Mouse (Mus musculus): ENCODE data around the gene Ssh1.
A peak's percentile ranks its signal among the peaks of the same experiment; 100 is the strongest.

Ssh1 gene

DNA sequence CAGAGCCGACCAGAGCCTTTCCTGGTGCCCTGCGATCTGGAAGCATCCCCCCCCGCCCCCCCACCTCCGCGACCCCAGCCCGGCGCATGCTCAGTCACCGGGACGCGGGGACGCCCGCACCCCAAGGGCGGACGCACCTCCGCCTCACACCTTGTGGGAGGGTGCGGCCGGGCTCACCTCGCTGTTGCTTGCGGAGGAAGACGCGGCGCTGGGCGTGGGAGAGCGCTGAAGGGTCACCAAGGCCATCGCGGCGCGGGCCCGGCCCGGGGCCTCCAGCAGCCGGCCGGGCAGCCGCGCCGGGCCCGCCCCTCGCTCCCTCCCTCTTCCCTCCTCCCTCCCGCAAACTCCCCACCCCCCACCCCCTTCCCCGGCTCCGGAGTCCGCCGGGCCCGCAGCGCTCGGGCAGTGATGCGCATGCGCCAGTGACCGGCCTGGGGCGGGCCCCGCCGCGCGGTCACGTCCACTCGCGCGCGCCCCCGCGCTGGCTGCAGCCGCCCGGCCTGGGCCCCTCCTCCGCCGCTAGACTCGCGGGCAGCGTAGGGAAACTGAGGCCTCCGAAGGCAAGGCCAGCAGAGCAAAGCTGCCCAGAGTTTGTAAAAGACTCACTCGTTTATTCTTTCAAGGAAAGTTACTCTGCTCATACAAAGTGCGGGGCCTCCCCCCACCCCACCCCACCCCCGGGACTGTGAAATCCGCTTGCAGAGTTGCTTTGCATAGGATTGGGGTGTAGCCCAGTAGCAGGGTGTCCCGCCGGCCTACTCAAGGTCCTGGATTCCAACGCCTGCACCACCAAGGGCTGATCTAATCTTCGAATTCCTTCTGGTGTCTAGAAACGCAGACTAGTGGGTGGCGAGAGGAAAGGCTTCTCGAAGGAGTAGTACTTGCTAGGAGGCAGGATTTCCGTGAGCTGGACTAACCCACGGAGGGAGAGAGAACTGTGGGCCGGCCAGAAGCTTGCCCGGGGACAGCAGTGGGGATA lies at the start of gene Ssh1:
Gene Ssh1 (minus strand): TSS at position 408 of the 979 bp plus-strand sequence.
- DNase-seq (ENCODE audit: low spot score) = peak; percentile 83

DNA sequence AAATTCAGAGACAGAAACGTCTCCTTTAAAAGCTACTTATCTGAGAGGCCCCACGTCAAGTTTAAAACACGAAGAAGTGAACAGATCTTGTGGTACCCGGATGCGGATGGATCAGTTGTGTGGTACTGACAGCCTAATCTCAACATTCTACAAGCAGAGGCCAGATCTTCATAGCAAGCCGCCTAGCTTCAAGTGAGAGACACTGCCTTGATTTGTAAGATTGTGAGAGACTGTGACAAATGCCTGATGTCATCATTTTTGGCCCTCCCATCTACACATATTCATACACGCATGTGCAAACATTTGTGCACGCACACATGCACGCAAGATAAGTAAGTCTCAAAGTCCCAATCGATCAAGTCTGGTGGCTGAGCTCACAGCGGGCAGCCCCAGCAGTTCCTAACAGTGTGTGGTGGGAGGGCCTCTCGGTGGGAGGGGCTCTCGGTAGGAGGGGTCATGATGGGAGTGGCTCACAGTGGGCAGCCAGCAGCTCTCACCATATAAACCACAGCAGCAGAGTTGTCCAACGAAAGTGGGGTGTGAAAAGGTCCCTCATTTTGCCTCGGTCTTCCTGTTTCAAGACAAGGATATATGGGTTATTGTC lies 47.7 kb upstream of the Ssh1 start:
- DNase-seq (ENCODE audit: low spot score) = no peak

DNA sequence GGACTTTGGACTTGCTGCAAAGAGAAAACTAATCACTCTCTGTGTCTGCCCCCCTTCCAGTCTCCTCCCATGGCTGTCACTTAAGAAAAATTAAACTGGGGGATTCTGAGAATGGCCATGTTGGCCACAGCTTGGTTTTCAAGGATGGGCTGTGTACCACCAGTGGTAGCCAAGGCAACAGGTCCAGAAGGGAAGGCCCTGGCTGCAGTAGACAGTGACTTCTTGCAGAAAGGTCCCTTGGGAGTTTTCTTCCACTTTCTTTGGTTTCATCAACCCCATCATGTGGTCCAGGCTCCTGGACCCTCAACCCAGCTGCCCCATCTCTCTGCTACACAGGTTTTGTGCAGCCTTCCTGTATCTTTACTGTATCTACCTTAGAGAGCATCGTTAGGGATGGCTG lies 47.2 kb upstream of the Ssh1 start:
- no peak for DNase-seq (ENCODE audit: low spot score)

DNA sequence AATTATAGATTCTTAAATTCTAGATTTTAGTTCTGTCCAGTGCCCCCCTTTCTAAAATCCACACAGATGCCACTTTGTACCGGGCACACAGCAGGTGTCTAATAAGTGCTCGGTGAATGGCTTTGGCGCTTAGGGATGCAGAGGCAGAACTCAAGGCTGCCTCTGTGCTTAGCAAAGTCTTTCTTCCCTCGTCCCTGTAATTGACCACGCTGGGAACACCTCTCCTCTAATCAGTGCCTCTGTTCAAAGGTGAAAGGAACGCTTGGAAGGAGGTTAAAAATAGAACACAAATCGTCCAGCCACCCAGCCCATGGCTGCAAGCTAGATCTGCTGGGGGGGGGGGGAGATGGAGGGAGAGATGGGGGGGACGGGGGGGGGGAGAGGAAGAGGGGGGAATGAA lies 46.8 kb upstream of the Ssh1 start:
- DNase-seq (ENCODE audit: low spot score) = no peak

DNA sequence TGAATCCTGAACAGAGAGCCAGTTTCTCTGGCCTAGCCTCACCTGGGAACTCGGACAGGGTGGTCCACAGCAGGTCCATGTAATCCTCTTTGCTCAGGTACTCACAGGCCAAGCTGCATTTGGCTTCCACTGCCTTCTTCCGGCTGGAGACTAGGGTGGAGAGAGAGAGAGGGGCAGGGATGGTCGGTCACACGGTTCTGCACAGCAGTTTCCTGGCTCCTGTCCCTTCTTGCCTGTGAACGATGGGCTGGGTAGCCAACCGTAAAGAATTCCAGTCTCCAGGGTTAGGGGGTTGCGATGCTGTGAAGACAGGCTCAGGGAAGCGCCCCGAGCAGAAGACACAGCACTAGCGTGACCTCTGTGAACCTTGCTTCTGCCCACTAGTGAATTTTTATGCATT lies 41.4 kb upstream of the Ssh1 start:
- no peak for DNase-seq (ENCODE audit: low spot score)

DNA sequence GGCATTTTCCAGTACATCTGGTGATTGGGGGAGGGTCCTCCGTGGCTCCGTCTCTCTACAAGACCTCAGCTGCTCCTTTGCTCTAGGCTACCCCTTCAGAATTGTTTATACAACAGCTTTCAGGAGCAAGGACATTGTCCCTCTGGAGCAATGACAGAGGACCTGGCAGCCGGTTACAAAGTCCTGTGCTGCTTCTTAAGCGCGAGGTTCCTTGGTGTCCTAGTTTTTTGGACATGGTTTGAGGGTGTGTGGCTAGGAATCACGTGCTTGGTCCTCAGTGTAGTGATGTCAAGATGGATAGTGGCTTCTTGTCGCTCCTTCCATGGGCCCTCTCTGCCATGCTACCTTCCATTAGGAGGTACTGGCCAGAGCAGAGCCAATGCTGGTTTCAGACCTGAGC lies 40.7 kb upstream of the Ssh1 start:
- no peak for DNase-seq (ENCODE audit: low spot score)

DNA sequence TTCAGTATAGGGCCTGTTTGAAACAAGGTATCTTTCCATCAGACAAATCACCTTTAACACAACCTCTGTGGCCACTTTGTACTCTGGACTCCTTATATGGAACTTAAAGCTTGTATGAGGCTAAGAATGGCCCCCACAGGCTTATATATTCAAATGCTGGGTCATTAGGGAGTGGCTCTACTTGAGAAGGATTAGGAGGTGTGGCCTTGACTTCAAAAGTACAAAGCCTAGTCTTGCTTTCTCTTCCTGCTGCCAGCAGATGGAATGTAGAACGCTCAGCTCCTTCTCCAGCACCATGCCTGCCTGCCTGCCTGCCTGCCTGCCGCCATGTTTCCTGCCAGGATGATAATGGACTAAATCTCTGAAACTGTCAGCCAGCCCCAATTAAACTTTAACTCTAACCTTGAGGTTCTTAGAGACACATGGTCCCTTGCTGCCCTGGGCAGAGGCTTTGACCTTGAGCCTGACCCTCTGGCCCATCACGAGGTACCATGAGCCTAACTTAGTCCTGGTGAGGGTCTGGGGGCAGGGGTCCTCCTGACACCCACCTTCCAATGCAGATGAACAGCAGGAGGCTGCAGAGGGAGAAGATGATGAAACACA lies 38.6 kb upstream of the Ssh1 start:
- no peak for DNase-seq (ENCODE audit: low spot score)

DNA sequence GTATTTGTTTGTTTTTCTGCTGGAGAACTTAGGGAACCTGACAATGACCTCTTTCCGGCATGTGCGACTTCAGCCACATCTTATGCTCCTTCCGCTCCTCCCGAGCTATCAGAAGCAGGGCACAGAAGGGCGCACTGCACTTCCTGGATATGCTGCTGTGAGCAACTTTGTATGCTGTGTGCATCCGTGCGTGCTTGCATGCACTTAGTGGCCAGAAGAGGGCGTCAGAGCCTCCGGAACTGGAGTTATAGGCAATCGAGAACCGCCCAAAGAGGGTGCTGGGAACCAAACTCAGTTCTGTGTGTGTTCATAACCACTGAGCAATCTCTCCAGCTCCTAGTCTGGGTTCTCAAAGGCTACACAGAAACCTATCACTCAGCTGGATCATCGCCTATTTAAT lies 37.0 kb upstream of the Ssh1 start:
- no peak for DNase-seq (ENCODE audit: low spot score)

DNA sequence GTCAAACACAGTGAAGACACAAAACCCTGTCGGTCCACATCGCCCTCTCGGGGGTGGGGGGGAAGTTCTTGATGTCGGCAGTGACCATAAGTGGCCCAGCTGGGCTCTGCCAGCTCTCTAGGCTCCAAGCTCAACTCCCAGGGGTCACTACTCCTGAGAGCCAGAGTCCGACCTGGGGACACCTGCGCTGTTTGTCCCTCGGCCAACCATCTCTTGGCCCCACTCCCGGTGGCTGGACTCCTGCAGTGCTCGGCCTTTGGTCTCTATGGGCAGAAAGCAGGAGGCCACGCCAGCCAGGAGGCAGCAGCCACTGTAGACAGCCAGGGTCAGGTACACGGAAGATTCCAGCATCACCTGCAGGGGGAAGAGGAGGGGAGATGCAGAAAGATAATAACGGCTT lies 34.4 kb upstream of the Ssh1 start:
- no peak for DNase-seq (ENCODE audit: low spot score)

DNA sequence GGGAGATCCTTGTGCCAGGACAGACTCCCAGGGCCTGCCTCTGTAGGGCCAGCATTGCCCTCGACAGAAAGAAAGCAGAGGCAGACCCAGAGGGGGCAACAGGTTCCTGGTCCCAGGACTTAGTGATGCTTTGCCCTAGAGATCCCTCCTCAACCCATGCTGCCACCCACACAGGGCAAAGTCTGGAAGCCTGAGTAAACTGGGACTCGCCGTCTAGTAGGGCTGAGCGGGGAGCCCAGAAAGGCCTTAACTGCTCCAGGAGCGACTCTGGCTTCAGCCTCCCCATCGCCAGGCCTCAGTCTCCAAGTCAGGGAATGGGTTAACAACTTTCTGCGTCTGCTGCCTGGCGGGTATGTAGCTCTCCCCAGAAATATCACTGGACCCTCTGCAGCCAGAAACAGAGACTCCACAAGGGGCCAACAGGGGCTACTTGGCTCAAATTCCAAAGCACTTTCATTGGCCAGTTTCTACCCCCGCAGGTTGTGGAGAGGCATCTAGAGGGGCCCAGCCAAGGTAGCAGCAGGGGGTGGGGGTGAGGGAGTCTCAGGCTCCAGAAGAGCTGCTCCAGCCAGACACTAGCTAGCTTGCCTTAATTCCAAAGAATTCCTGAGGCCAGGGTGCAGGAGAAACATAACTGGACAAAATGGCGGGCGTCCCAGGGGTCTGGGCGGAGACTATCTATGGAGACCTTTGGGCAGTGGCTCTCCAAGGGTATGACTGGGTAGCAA lies 33.7 kb upstream of the Ssh1 start:
- no peak for DNase-seq (ENCODE audit: low spot score)

DNA sequence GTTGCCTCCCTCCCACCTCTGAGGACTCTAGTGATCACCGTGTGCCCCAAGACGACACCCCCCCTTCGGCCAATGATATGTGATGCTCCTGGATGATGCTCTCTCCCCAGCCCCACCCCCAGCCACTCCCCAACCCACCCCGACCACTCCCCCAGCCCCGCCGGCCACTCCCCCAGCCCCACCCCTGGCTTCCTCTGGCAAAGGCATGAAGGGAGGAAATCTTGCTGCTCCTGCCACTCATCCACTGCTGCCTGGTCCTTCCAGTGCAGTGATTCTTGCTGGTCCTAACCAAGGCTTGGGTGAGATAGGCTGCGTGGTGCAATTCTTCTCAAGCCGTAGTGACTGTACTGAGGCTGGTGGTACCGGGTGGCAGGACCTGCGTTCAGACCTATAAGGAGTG lies 31.2 kb upstream of the Ssh1 start:
- DNase-seq (ENCODE audit: low spot score) = no peak

DNA sequence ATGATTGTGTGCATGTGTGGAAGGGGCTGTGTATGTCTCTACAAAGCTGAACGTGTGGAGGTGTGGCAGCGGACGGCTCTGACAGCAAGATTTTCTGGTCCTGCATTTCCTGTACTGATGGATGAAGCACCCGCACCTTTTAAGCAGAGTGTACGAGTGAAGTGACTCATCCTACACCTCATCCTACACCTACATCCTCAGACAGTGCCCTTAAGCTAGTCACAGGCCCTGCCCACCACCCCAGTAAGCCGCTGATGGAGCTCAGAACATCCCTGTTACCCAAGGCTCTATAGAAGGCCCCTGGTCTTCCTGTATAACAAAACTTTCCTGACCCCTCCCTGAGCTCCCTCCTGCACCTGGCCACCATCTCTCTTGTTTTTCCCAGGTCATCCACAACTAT lies 30.7 kb upstream of the Ssh1 start:
- no peak for DNase-seq (ENCODE audit: low spot score)

DNA sequence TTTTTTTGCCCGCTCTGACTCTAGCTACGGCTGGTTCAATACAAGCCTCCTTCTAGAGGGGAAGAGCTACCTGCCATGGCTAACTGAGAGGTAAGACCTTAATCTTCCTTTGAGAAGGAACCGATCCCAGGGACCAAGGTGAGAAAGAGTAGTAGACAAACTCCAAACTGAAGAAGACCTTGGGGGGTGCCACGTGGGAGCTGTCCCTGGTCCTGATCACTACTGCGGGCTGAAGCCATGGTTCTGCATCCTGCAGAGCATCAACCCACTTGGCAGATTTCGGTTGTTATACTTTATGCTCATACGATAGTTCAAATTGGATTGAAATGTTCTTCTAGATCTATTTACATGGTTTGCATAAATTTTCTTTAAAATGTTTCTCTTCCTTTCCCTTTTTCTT lies 21.4 kb upstream of the Ssh1 start:
- DNase-seq (ENCODE audit: low spot score) = no peak

DNA sequence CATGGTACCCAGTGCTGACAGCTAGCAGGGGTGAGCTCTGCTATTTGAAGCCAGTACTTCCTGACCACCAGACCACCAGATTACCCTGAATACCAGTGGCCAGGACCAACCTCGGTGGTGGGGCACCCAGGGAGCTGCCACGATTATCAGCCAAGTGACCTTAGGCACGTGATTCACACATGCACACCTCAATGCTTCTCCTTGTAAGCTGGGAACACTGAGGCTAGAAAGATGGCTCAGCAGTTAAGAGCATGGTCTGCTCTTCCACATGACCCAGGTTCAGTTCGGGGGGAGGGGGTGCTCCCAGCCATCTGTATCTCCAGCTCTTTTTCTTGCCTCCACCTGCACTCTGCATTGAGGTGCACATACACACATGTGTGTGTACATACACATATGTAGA lies 15.4 kb upstream of the Ssh1 start:
- no peak for DNase-seq (ENCODE audit: low spot score)

DNA sequence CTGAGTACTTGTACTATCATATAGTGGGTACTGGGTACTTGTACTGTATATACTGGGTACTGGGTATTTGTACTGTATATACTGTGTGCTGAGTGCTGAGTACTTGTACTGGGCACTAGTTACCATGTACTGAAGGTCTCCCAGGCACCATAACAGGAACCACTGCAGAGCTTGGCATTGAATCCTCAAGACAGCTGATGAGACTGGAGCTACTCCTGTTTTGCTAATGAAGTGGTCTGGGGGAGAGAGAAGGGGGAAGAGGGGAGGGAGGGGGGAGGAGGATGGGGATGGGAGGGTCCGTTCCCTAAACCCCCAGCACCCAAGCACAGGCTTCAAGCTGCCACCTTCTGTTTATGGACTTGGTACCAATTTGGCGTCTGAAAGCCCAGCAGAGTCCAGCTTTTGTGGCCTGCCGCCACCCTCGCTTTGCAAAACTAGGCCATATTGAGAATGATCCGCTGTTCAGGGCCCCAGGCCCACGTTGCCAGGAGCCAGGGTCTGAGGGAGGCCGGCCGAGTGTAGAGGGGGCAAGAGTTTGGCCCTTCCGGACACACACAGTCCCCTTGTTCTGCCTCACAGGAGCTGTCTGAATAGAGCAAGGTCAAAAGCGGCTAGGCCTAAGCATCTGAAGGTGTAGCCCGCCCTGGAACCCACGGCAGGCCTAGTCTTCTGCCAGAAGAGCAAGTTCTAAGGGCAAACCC lies 14.2 kb upstream of the Ssh1 start:
- no peak for DNase-seq (ENCODE audit: low spot score)

DNA sequence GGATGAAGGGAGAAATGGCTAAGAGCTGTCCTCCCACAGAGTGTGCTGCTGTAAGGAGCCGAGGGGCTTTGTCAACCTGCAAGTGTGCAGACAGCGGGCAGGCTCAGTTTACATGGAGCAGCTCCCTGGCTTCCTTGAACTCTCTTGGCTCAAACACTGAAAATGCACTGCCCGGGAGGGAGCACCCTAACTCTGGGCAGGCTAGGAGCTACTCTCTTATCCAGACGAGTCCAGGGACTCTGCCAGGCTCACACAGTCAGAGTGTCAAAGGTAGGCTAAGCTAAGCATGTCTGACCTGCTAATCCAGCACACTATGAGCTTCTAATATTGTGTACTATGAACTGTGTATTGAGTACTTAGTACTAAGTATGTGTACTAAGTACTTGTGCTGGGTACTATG lies 13.3 kb upstream of the Ssh1 start:
- DNase-seq (ENCODE audit: low spot score) = no peak

DNA sequence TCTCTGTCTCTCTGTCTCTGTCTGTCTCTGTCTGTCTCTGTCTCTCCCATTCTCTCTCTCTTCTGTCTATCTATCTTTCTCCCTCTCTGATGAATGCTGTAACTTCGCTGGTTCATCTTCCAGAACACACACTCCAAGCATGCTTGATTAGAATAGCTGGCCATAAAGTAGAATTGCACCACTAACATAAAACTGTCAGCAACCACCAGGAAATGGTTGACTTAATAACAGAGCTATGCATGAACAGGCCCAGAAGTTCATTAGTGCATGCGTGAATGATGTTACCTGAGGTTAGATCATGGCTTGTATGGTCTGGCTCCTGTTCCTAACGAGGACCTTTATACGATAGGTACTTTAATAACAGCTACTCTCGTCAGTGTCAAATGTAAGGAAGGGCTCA lies 11.4 kb upstream of the Ssh1 start:
- no peak for DNase-seq (ENCODE audit: low spot score)

DNA sequence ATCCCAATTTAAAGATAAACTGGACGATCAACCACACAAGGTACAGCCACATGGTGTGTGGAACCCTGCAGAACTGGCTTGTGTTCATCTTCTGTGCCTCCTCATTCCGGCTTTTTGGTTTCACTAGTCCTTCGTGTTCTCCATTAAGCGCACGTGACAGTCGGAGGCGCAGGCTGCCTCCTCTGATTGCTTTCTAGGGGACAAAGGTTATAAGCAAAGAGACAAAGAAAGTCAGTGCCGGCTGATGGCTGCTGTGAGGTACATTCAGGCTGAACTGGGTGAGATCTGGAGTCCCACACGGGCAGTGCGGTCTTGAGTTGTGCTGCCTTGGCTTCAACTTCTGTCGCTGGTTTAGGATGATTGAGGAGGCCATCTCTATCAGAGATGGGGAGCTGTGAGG lies 10.9 kb upstream of the Ssh1 start:
- no peak for DNase-seq (ENCODE audit: low spot score)

DNA sequence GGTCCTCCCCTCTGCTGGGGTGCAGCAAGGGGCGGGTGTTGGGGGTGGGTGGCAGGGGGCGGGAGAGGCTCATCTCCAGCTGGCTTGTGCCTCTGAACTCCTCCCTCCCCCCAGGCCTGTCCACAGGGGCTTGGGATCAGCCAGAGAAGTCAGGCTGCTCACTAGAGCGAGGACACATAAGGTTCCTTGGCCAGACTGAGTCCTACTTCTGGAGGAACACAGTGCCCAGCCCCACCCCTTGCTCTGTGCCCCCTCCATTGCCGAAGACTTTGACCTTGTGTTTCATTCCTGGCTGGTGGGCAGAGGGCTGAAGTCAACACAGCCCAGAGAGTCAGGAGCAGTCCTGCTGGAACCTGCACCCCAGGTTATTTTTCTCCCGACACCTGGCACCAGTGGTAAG lies 9.8 kb upstream of the Ssh1 start, which contains the start of gene Dao:
Gene Dao (plus strand): TSS at position 162 of the 400 bp plus-strand sequence.
- peak; percentile 23 for DNase-seq (ENCODE audit: low spot score)

DNA sequence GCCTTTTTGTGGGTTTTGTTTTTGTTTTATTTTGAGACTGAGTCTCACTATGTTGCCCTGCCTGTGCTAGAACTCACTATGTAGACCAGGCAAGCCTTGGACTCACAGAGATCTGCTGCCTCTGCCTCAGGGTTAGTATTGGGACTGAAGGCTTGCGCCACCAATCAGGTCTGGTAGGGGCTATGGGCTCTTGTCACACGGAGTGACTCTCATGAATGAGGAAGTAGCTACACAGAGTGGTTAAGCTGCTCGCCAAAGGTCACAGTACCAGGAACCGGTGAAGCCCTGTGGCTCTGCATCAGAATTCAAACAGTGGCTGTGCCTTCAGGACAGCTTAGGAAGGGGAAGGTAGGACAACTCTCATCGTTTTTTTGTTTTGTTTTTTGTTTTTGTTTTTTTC lies 5.7 kb upstream of the Ssh1 start:
- DNase-seq (ENCODE audit: low spot score) = no peak

DNA sequence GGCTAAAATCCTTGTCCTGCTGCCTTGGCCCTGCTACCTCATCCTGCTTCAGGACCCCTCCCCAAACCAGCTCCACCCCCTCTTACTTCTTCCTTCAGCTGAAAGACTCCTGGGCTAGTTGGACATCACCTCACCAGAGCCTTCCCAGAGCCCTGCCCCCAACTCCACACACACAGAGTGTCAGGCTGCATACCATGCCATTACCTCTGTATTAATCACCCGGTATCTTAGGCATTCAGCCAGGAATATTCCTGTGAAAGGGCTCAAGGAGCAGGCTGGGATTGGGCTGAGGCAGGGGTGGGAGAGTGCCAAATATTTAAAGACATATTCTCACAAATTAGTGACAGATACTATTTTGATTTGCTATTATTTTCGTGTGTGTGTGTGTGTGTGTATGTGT lies 2.8 kb upstream of the Ssh1 start:
- DNase-seq (ENCODE audit: low spot score) = no peak

DNA sequence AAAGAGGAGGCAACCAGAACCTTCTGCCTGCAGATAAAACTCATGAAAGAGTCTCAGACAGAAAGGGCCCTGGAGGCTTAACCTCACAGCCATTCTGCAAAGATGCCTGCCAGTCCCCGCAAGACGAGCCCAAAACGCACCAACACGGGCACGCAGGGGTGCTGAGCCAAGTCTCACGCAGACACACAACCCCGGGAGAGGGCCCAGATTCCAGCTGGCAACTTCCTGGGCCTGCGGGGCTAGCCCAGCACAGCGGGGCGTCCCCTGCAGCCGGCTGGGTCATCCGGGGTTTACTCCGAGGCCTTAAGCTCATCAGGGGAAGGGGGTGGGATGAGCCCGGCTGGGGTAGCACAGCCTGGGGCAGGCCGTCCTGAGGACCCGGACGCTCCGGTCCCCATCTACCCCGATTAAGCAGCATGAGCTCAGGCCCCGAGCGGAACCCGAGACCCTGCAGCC lies 635 bp downstream of the Ssh1 start:
- DNase-seq (ENCODE audit: low spot score) = no peak
